Mouse (Mus musculus) stomach, embryonic 14.5 days (tissue): ENCODE results near the gene Luc7l2. TPM values are rescaled to one million over a fixed set of nuclear protein-coding genes. Genes with fewer than 3 reads are reported as not detected.
A peak's percentile ranks its signal among the peaks of the same experiment; 100 is the strongest.

Experiments used
- ATAC-seq: fragments of 200-750 bp; cut with Nextera tagmentation; 2 replicates; pipeline ENCODE4 v1.8.0; 2017; ENCODE audit warnings: low read depth, moderate TSS enrichment; ENCODE audit not compliant: insufficient number of reproducible peaks, insufficient read depth, low FRiP score
- H3K27ac ChIP-seq: fragments of 300-500 bp; sonication (generic); 2 replicates; pipeline ENCODE4 v1.5.1; 2014; ENCODE audit warnings: mild to moderate bottlenecking, low read length, moderate library complexity, mixed read lengths
- H3K27me3 ChIP-seq: fragments of 300-500 bp; sonication (generic); 2 replicates; pipeline ENCODE4 v1.6.1; 2014; ENCODE audit warnings: low read length, control low read depth, mixed read lengths; ENCODE audit not compliant: control insufficient read depth, insufficient read depth
- H3K36me3 ChIP-seq: fragments of 300-500 bp; sonication (generic); 2 replicates; pipeline ENCODE4 v1.6.1; 2014; ENCODE audit warnings: mild to moderate bottlenecking, control low read depth, low read length, moderate library complexity, mixed read lengths; ENCODE audit not compliant: control insufficient read depth, insufficient read depth
- H3K4me1 ChIP-seq: fragments of 300-500 bp; sonication (generic); 2 replicates; pipeline ENCODE4 v1.6.1; 2014; ENCODE audit warnings: low read length, control low read depth, mixed read lengths; ENCODE audit not compliant: control insufficient read depth, insufficient read depth
- H3K4me2 ChIP-seq: fragments of 300-500 bp; sonication (generic); replicated peaks from 2 replicates; pipeline ENCODE4 v1.6.1; 2014; ENCODE audit warnings: low read depth, low read length, control low read depth
- H3K4me3 ChIP-seq: fragments of 300-500 bp; sonication (generic); 2 replicates; pipeline ENCODE4 v1.5.1; 2014; ENCODE audit warnings: low read depth, low read length, control low read depth
- H3K9ac ChIP-seq: fragments of 300-500 bp; sonication (generic); replicated peaks from 2 replicates; pipeline ENCODE4 v1.6.1; 2014; ENCODE audit warnings: low read depth, mild to moderate bottlenecking, control low read depth, low read length, moderate library complexity, mixed read lengths
- H3K9me3 ChIP-seq: fragments of 300-500 bp; sonication (generic); 2 replicates; pipeline ENCODE4 v1.6.1; 2016; ENCODE audit warnings: low read depth, low read length, control low read depth; ENCODE audit not compliant: control insufficient read depth
- WGBS: fragments of 180-500 bp; shearing (Covaris S2); extraction: QIAGEN DNeasy Blood & Tissue Kit; methylation state at CpG from one replicate; pipeline ENCODE4 v1.1.7; 2014; 5-methylcytosine and 5-hydroxymethylcytosine counted together
- microRNA-seq: library from miRNA; unstranded; fragments of <30 nt; microRNA quantifications from one replicate; pipeline ENCODE4, GENCODE M21; 2016
- polyA plus RNA-seq: library from polyadenylated mRNA; unstranded; fragments of >200 nt; fragmentation: Nextera tagmentation; extraction: Ambion mirVana; gene quantifications from 2 replicates; pipeline ENCODE4 v1.2.1, GENCODE M21; 2014

The Luc7l2 gene
- polyA plus RNA-seq, 1 experiment from 2014 or later: 74.3 TPM

DNA sequence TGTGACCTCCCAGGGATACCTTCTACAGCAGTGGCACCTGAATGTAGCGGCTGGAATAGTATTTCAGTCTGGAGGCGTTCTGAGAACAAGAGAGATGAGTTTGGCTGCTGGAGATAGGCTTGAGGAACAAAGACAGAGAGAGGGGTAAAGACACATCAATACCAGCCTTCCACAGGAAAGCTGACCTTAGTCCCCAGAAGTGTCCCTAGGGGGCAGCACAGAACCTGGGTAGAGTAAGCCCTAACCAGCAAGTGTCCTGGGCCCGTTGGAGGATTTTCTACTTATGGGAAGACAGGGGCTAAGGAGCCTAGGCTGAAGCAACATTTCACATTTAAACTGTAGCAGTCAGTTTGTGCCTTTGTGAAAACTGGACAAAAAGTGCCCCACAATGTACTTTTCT lies 98.4 kb downstream of the Luc7l2 start:
- Histone ChIP-seq H3K27me3 (no peaks in the 10 kb centered on the region), H3K9ac (no peak overlapping the region), H3K4me1 (no peaks in the 10 kb centered on the region), H3K9me3 (no peaks in the 10 kb centered on the region), H3K36me3 (no peaks in the 10 kb centered on the region), H3K4me2 (no peak overlapping the region), H3K27ac (no peak overlapping the region), H3K4me3 (no peak overlapping the region)
- ATAC-seq: no peak
- 66% methylated on average over 3 of the region's 3 CpGs for WGBS

GRCm38 (mm10) chr6:38650263-38650937 lies 99.3 kb downstream of the Luc7l2 start:
- ATAC-seq: peak; percentile 49; the same call in 1 of the 2 replicates
- Histone ChIP-seq H3K27me3 (no peaks in the 10 kb centered on the region), H3K36me3 (no peaks in the 10 kb centered on the region), H3K4me1 (no peaks in the 10 kb centered on the region), H3K9ac (no peak overlapping the region), H3K27ac (no peak overlapping the region), H3K4me2 (no peak overlapping the region), H3K9me3 (no peaks in the 10 kb centered on the region), H3K4me3 (no peak overlapping the region)
- 38% methylated on average over 14 of the region's 14 CpGs for WGBS

Small RNA genes lying within 50 kb of the gene (microRNA-seq; reads per million reads assigned to microRNA genes)
- gene Mir7670: not detected

Other genes with a start within 250 kb of the Luc7l2 start
- gene Zc3hav1, start 196.7 kb upstream of the Luc7l2 start, polyA plus RNA-seq: 5.8 and 6.3 TPM in 2 replicates
- gene Ttc26, start 169.9 kb upstream of the Luc7l2 start, polyA plus RNA-seq: 6.9 and 9.2 TPM in 2 replicates
- gene Ubn2, start 117.4 kb upstream of the Luc7l2 start, polyA plus RNA-seq: 22.9 and 23.6 TPM in 2 replicates
- 137 and 148 TPM in 2 replicates for gene Fmc1, start 17.8 kb upstream of the Luc7l2 start, polyA plus RNA-seq
- gene Klrg2, start 85.9 kb downstream of the Luc7l2 start, polyA plus RNA-seq: 0.30 and 0.57 TPM in 2 replicates
- gene Clec2l, start 111.7 kb downstream of the Luc7l2 start, polyA plus RNA-seq: 1.8 and 1.9 TPM in 2 replicates